In genomic region chr3:107594662-107595263, GRCm38 (mm10) we compare ENCODE assay signal across 8 mouse cellular contexts. TPM values are rescaled to one million over a fixed set of nuclear protein-coding genes. Genes with fewer than 3 reads are reported as not detected.
A peak's percentile ranks its signal among the peaks of the same experiment; 100 is the strongest.
DNase-seq lines count a peak whose midpoint lies in the region; ATAC-seq and TF ChIP-seq lines count a peak whose summit lies in the region.

Alx3 (plus strand) TSS chr3:107595031.

- 2% methylated on average over 18 of the region's 46 CpGs for WGBS in lung, embryonic 15.5 days
- WGBS in lung, adult 2 months: 5% methylated on average over 40 of the region's 46 CpGs
- 1% methylated on average over 44 of the region's 46 CpGs for WGBS in forebrain, embryonic 12.5 days
- WGBS in limb, embryonic 13.5 days: under 1% methylated on average over 26 of the region's 46 CpGs
- WGBS in olfactory bulb, adult 2 months: 4% methylated on average over 46 of the region's 46 CpGs

- no peak within 1 kb of the TSS for H3K27ac ChIP-seq in lung, embryonic 15.5 days
- H3K27ac ChIP-seq in forebrain, embryonic 12.5 days: 0 out of 2 replicates have a peak within 1 kb of the TSS, but pooled peaks have one; percentile 6
- H3K27ac ChIP-seq in limb, embryonic 13.5 days: 0 out of 2 replicates have a peak within 1 kb of the TSS, but pooled peaks have one; percentile 28
- peak within 1 kb of the TSS; percentile 37; the same call in 1 of the 2 replicates for H3K27ac ChIP-seq in olfactory bulb, adult 2 months (ENCODE audit: insufficient read depth, low read depth, low read length)

- no peaks in the 10 kb centered on the region for H3K9me3 ChIP-seq in lung, embryonic 15.5 days
- no peaks in the 10 kb centered on the region for H3K9me3 ChIP-seq in forebrain, embryonic 12.5 days
- no peaks in the 10 kb centered on the region for H3K9me3 ChIP-seq in limb, embryonic 13.5 days

- no peak for TF ChIP-seq CTCF in lung, adult 2 months (IDR thresholded peaks at IDR 0.05; ENCODE audit: insufficient read depth, low read length)
- no peak for TF ChIP-seq CTCF in olfactory bulb, adult 2 months (IDR thresholded peaks at IDR 0.05; ENCODE audit: insufficient read depth, low read depth, low read length)

- H3K9ac ChIP-seq in lung, embryonic 15.5 days: no peak within 1 kb of the TSS
- H3K9ac ChIP-seq in forebrain, embryonic 12.5 days: peak within 1 kb of the TSS; percentile 57
- H3K9ac ChIP-seq in limb, embryonic 13.5 days: peak within 1 kb of the TSS; percentile 72

- DNase-seq in lung, adult 2 months: no peak
- no peak for DNase-seq in gastrocnemius, postnatal 10 days
- no peak for DNase-seq in thymus, postnatal 25 days
- DNase-seq in lung, postnatal 25 days (ENCODE audit: low spot score): no peak

- ATAC-seq in lung, embryonic 15.5 days (ENCODE audit: borderline replicate concordance, extremely low read depth, low FRiP score, low TSS enrichment): peak; percentile 23; the same call in 1 of the 2 replicates
- ATAC-seq in forebrain, embryonic 12.5 days (ENCODE audit: low FRiP score): no peak
- peak; percentile 37 for ATAC-seq in limb, embryonic 13.5 days (ENCODE audit: low FRiP score, low read depth)

- H3K27me3 ChIP-seq in lung, embryonic 15.5 days: peaks cover 98% of the 10 kb centered on the region
- peaks cover 90% of the 10 kb centered on the region for H3K27me3 ChIP-seq in forebrain, embryonic 12.5 days
- H3K27me3 ChIP-seq in limb, embryonic 13.5 days: peaks cover 76% of the 10 kb centered on the region

- peak within 1 kb of the TSS; percentile 31 for H3K4me3 ChIP-seq in lung, embryonic 15.5 days
- no peak within 1 kb of the TSS for H3K4me3 ChIP-seq in lung, adult 2 months (replicated peaks; ENCODE audit: extremely low read depth, low read depth, low read length)
- H3K4me3 ChIP-seq in forebrain, embryonic 12.5 days (replicated peaks): peak within 1 kb of the TSS; percentile 46
- peak within 1 kb of the TSS; percentile 54 for H3K4me3 ChIP-seq in limb, embryonic 13.5 days
- H3K4me3 ChIP-seq in olfactory bulb, adult 2 months (ENCODE audit: insufficient read depth, low read depth, low read length): peak within 1 kb of the TSS; percentile 23

- peaks cover 12% of the 10 kb centered on the region for H3K4me1 ChIP-seq in lung, embryonic 15.5 days
- H3K4me1 ChIP-seq in lung, adult 2 months (ENCODE audit: control insufficient read depth, insufficient read depth, low read length): peaks cover 4% of the 10 kb centered on the region; the same call in 1 of the 2 replicates
- peaks cover 26% of the 10 kb centered on the region for H3K4me1 ChIP-seq in forebrain, embryonic 12.5 days
- H3K4me1 ChIP-seq in limb, embryonic 13.5 days: peaks cover 51% of the 10 kb centered on the region
- peaks cover 7% of the 10 kb centered on the region for H3K4me1 ChIP-seq in olfactory bulb, adult 2 months (ENCODE audit: control insufficient read depth, insufficient read depth, low read length)

- no peak for TF ChIP-seq POLR2A in lung, adult 2 months (IDR thresholded peaks at IDR 0.05; ENCODE audit: borderline replicate concordance, extremely low read depth, low read depth, low read length)
- no peak for TF ChIP-seq POLR2A in olfactory bulb, adult 2 months (IDR thresholded peaks at IDR 0.05; ENCODE audit: insufficient read depth, low read depth, low read length)

- H3K36me3 ChIP-seq in lung, embryonic 15.5 days: no peaks in the 10 kb centered on the region
- H3K36me3 ChIP-seq in forebrain, embryonic 12.5 days (replicated peaks): no peaks in the 10 kb centered on the region
- no peaks in the 10 kb centered on the region for H3K36me3 ChIP-seq in limb, embryonic 13.5 days

- H3K4me2 ChIP-seq in lung, embryonic 15.5 days: peak within 1 kb of the TSS; percentile 54
- H3K4me2 ChIP-seq in forebrain, embryonic 12.5 days: peak within 1 kb of the TSS; percentile 66
- peak within 1 kb of the TSS; percentile 86 for H3K4me2 ChIP-seq in limb, embryonic 13.5 days (replicated peaks)

RNA-seq across cellular contexts. Expression of gene Alx3, which starts in this region (rescaled TPM):
- 0.11 and 0.24 TPM in 2 replicates for polyA plus RNA-seq in lung, embryonic 15.5 days (2015; fragmentation: Nextera tagmentation; extraction: Ambion mirVana)
- not detected in 2 replicates for polyA plus RNA-seq in lung, adult 2 months (2012; rRNA removed)
- polyA plus RNA-seq in forebrain, embryonic 12.5 days (2016; fragmentation: Nextera tagmentation; extraction: Ambion mirVana): 8.3 and 8.7 TPM in 2 replicates
- 11.5 and 13.7 TPM in 2 replicates for polyA plus RNA-seq in limb, embryonic 13.5 days (2015; fragmentation: Nextera tagmentation; extraction: Ambion mirVana)
- not detected in 2 replicates for polyA plus RNA-seq in olfactory bulb, adult 2 months (2012; ENCODE audit: insufficient read depth, insufficient read length, low replicate concordance, missing spikeins)
- total RNA-seq in gastrocnemius, postnatal 10 days (2021): not detected

Comparison
In these comparisons a context has a peak if more than half of its experiments do, and no peak if none do; other contexts are left out.
1. Peak in ATAC-seq, H3K4me3 ChIP-seq and H3K4me2 ChIP-seq in lung, embryonic 15.5 days; RNA of the gene not detected or under 1 TPM.